ENCODE assay signal across 10 mouse cellular contexts in genomic region chr9:94738555-94739427, GRCm38 (mm10).
DNase-seq lines count a peak whose midpoint lies in the region; ATAC-seq lines count a peak whose summit lies in the region.
"Had no signal": no experiment of that assay in that cellular context is flagged by ENCODE, and none has a peak within 500 bp of the region (broad histone marks: within the 10 kb centered on the region; RNA-seq: fewer than 3 reads in every experiment).

No protein-coding gene starts in this region.

- DNase-seq in urinary bladder, postnatal 14 days (ENCODE audit: low spot score), result peak; percentile 72
- DNase-seq in urinary bladder, postnatal 10 days (ENCODE audit: low spot score), result no peak
- peak; percentile 93 for DNase-seq in forebrain, embryonic 14.5 days (ENCODE audit: low spot score)
- DNase-seq in left cerebral cortex, postnatal 14 days (ENCODE audit: low spot score in 2 of 2), result peak; percentile 85 to 90
- DNase-seq in splenic B cell, adult 2 months (ENCODE audit: low read depth, low spot score), result peak; percentile 69

- H3K4me2 ChIP-seq in forebrain, embryonic 14.5 days (ENCODE audit: low read length), result no peak overlapping the region
- H3K4me2 ChIP-seq in intestine, embryonic 15.5 days (replicated peaks), result no peak overlapping the region
- H3K4me2 ChIP-seq in midbrain, embryonic 15.5 days, result no peak overlapping the region
- H3K4me2 ChIP-seq: embryonic facial prominence, embryonic 12.5 days had no signal

- 39% methylated on average over 6 of the region's 6 CpGs for WGBS in forebrain, embryonic 14.5 days
- 41% methylated on average over 6 of the region's 6 CpGs for WGBS in intestine, embryonic 15.5 days
- WGBS in midbrain, embryonic 15.5 days, result 37% methylated on average over 6 of the region's 6 CpGs

- no peak overlapping the region for H3K4me3 ChIP-seq in forebrain, embryonic 14.5 days (ENCODE audit: low read depth, low read length)
- H3K4me3 ChIP-seq in intestine, embryonic 15.5 days (replicated peaks), result no peak overlapping the region
- no peak overlapping the region for H3K4me3 ChIP-seq in midbrain, embryonic 15.5 days
- H3K4me3 ChIP-seq: embryonic facial prominence, embryonic 12.5 days; myocyte had no signal

- no peaks in the 10 kb centered on the region for H3K27me3 ChIP-seq in forebrain, embryonic 14.5 days (replicated peaks; ENCODE audit: control insufficient read depth, insufficient read depth, low read length)
- no peaks in the 10 kb centered on the region for H3K27me3 ChIP-seq in intestine, embryonic 15.5 days (replicated peaks)
- no peaks in the 10 kb centered on the region for H3K27me3 ChIP-seq in midbrain, embryonic 15.5 days (replicated peaks)
- H3K27me3 ChIP-seq in splenic B cell, adult 2 months (ENCODE audit: control insufficient read depth, insufficient read depth, low read length, poor library complexity, severe bottlenecking), result no peaks in the 10 kb centered on the region
- H3K27me3 ChIP-seq: embryonic facial prominence, embryonic 12.5 days had no signal

- H3K9me3 ChIP-seq in forebrain, embryonic 14.5 days (replicated peaks; ENCODE audit: control insufficient read depth, low read length), result no peaks in the 10 kb centered on the region
- no peaks in the 10 kb centered on the region for H3K9me3 ChIP-seq in intestine, embryonic 15.5 days
- no peaks in the 10 kb centered on the region for H3K9me3 ChIP-seq in midbrain, embryonic 15.5 days
- H3K9me3 ChIP-seq: embryonic facial prominence, embryonic 12.5 days had no signal

- H3K4me1 ChIP-seq in forebrain, embryonic 14.5 days (ENCODE audit: control insufficient read depth, insufficient read depth, low read length), result peaks cover 4% of the 10 kb centered on the region
- no peaks in the 10 kb centered on the region for H3K4me1 ChIP-seq in intestine, embryonic 15.5 days (replicated peaks)
- H3K4me1 ChIP-seq in midbrain, embryonic 15.5 days, result peaks cover 7% of the 10 kb centered on the region; the same call in 1 of the 2 replicates
- H3K4me1 ChIP-seq: embryonic facial prominence, embryonic 12.5 days had no signal

- no peaks in the 10 kb centered on the region for H3K36me3 ChIP-seq in forebrain, embryonic 14.5 days (ENCODE audit: control insufficient read depth, insufficient read depth, low read length)
- no peaks in the 10 kb centered on the region for H3K36me3 ChIP-seq in intestine, embryonic 15.5 days
- H3K36me3 ChIP-seq in midbrain, embryonic 15.5 days (replicated peaks), result no peaks in the 10 kb centered on the region
- no peaks in the 10 kb centered on the region for H3K36me3 ChIP-seq in splenic B cell, adult 2 months (ENCODE audit: control insufficient read depth, insufficient read depth, low read length, poor library complexity, severe bottlenecking)
- H3K36me3 ChIP-seq: embryonic facial prominence, embryonic 12.5 days had no signal

- 0 out of 2 replicates have a peak, but pooled peaks have one; percentile 64 for ATAC-seq in cerebellum, adult (ENCODE audit: insufficient number of reproducible peaks, low FRiP score, low TSS enrichment)
- peak; percentile 81 for ATAC-seq in forebrain, embryonic 14.5 days
- peak; percentile 69 for ATAC-seq in intestine, embryonic 15.5 days
- peak; percentile 82 for ATAC-seq in midbrain, embryonic 15.5 days (replicated peaks)

- no peak overlapping the region for H3K9ac ChIP-seq in forebrain, embryonic 14.5 days (ENCODE audit: low read length)
- H3K9ac ChIP-seq in intestine, embryonic 15.5 days, result no peak overlapping the region
- H3K9ac ChIP-seq in midbrain, embryonic 15.5 days, result no peak overlapping the region
- H3K9ac ChIP-seq: embryonic facial prominence, embryonic 12.5 days had no signal

- H3K27ac ChIP-seq in forebrain, embryonic 14.5 days (ENCODE audit: low read depth, low read length), result no peak overlapping the region
- no peak overlapping the region for H3K27ac ChIP-seq in intestine, embryonic 15.5 days
- peak overlapping the region; percentile 31; the same call in 1 of the 2 replicates for H3K27ac ChIP-seq in midbrain, embryonic 15.5 days
- H3K27ac ChIP-seq: embryonic facial prominence, embryonic 12.5 days had no signal

- intact Hi-C loops in left cerebral cortex, postnatal 14 days (cut with DNase I), result loop anchor here (2.0 to 5.0 kb wide), 2 partner anchors 668 to 724 kb away; partner anchors contain the start of gene Chst2
